Mouse (Mus musculus) macrophage (primary cell): ENCODE data around the gene Sltm. TPM values are rescaled to one million over a fixed set of nuclear protein-coding genes. Genes with fewer than 3 reads are reported as not detected.

ENCODE experiments used
- H3K27ac ChIP-seq: fragments of 350-480 bp; formaldehyde crosslinking; 2 replicates; pipeline ENCODE4 v1.9.0; 2021
- H3K36me3 ChIP-seq: fragments of 350-480 bp; formaldehyde crosslinking; 2 replicates; pipeline ENCODE4 v1.9.0; 2021; ENCODE audit errors: inconsistent target
- H3K4me3 ChIP-seq: fragments of 350-480 bp; formaldehyde crosslinking; 2 replicates; pipeline ENCODE4 v1.9.0; 2021; ENCODE audit errors: inconsistent target
- H3K79me2 ChIP-seq: fragments of 350-480 bp; formaldehyde crosslinking; 2 replicates; pipeline ENCODE4 v1.9.0; 2021; ENCODE audit errors: inconsistent target
- WGBS: methylation state at CpG from one replicate; pipeline ENCODE4 v1.1.7; 2026; ENCODE audit warnings: inconsistent platforms; ENCODE audit not compliant: missing documents; 5-methylcytosine and 5-hydroxymethylcytosine counted together
- polyA plus RNA-seq: library from polyadenylated mRNA; stranded (reverse); fragments of 250-400 nt; gene quantifications from 3 replicates; pipeline ENCODE4 v1.2.4, GENCODE M21; 2018; ENCODE audit warnings: inconsistent platforms

The Sltm gene
- polyA plus RNA-seq, 1 experiment from 2014 or later = 48.6 TPM

DNA sequence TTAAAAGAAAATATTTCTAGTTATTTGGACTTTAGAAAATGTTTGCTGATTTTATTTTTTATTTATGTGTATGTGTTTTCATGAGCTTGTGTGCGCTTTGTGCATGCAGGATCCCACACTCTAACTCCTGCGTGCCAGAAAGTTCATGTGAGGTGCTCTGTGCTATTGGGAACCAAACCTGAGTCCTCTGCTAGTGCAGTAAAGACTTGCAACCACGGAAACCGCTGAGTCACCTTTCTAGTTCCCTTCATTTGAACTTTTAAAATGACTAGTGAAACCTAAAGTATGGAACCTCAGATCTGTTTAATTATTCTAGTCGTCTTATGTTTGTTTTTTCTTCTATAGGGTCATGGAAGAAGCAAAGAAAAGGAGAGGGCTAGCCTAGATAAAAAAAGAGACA lies 38.4 kb downstream of the Sltm start:
- H3K79me2 ChIP-seq = no peaks in the 10 kb centered on the region
- WGBS = 23% methylated on average over 5 of the region's 5 CpGs
- H3K36me3 ChIP-seq = peaks cover 34% of the 10 kb centered on the region
- no peak overlapping the region for H3K27ac ChIP-seq
- H3K4me3 ChIP-seq = no peak overlapping the region

DNA sequence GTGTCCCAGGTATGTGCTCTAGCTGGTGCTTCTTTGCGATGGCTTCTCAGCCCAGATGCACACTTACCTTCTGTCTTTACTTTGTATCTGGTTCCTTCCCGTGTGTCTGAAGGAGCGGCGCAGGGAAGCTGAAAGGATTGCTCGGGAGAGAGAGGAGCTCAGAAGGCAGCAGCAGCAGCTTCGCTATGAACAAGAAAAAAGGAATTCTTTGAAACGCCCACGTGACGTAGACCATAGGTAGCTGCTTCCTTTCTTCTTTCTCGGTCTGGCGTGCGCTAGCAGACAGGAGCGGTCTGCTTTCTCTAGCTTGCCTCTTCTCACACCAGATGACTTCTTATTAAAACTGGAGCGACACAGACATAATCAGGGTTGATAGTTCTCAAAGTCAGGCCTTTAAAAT lies 42.1 kb downstream of the Sltm start:
- peaks cover 55% of the 10 kb centered on the region for H3K36me3 ChIP-seq
- peak overlapping the region; percentile 51 for H3K27ac ChIP-seq
- H3K4me3 ChIP-seq = no peak overlapping the region
- 81% methylated on average over 14 of the region's 14 CpGs for WGBS
- H3K79me2 ChIP-seq = no peaks in the 10 kb centered on the region

GRCm38 (mm10) chr9:70585172-70585571 lies 42.6 kb downstream of the Sltm start:
- Histone ChIP-seq H3K4me3 (no peak overlapping the region), H3K79me2 (no peaks in the 10 kb centered on the region), H3K27ac (peak overlapping the region; percentile 51), H3K36me3 (peaks cover 54% of the 10 kb centered on the region)
- WGBS = 3% methylated on average over 5 of the region's 5 CpGs

DNA sequence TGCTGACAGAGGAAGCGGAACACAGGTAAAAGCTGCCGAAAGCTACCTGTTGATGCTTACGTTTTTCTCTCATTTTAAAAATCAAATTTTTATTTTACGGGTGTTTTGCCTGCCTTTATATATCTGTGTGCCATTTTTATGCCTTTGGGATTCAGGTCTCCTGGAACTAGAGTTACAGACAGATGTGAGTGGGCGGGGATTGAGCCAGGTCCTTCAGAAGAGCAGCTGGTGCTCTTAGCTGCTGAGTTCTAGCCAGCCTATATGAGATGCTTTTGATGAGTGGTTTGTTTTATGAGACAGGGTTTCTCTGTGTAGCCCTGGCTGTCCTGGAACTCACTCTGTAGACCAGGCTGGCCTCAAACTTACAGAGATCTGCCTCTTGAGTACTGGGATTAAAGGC lies 44.6 kb downstream of the Sltm start:
- H3K4me3 ChIP-seq = no peak overlapping the region
- no peaks in the 10 kb centered on the region for H3K79me2 ChIP-seq
- 94% methylated on average over 5 of the region's 5 CpGs for WGBS
- peaks cover 46% of the 10 kb centered on the region for H3K36me3 ChIP-seq
- H3K27ac ChIP-seq = no peak overlapping the region

DNA sequence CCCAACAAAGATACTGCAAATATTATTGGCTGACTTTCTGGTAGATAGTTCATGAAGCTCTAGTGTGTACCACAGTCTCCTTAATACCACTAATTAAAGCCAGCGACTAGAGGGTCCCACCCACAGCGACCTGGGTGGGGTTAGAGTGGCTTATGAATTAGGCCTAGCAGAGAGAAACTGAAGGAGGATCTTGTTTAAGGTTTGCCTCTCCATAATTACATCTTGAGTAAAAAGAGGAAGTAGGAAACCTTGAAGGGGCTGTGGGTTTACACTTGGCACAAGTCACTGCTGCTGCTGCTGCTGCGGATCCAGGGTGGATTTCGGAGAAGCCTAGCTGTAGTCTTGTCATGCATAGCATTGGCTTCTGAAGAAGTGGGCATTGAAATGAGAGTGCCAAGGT lies 48.2 kb downstream of the Sltm start:
- Histone ChIP-seq H3K79me2 (no peaks in the 10 kb centered on the region), H3K27ac (no peak overlapping the region), H3K36me3 (peaks cover 58% of the 10 kb centered on the region), H3K4me3 (no peak overlapping the region)
- 6% methylated on average over 4 of the region's 4 CpGs for WGBS

DNA sequence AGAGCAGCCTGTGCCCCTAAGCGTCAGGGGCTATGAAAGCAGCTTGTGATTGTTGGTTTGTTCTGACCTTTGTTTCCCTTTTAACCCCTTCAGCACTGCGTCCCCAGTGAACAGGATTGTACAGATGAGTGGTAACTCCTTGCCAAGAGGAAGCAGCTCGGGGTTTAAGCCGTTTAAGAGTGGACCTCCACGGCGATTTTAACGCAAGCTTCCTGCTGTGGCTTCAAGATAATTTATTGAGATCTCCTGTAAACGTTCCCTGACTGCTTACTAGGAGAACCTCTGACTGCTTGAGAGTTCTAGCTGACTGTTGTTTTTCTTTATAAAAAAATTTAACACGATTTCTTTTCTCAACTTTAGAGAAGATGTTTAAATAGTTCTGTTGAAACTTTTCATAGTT lies 48.9 kb downstream of the Sltm start:
- Histone ChIP-seq H3K27ac (no peak overlapping the region), H3K4me3 (no peak overlapping the region), H3K79me2 (no peaks in the 10 kb centered on the region), H3K36me3 (peaks cover 52% of the 10 kb centered on the region)
- 23% methylated on average over 9 of the region's 9 CpGs for WGBS

GRCm38 (mm10) chr9:70598271-70598670 lies 55.7 kb downstream of the Sltm start:
- Histone ChIP-seq H3K4me3 (no peak overlapping the region), H3K79me2 (no peaks in the 10 kb centered on the region), H3K27ac (no peak overlapping the region), H3K36me3 (peaks cover 32% of the 10 kb centered on the region)
- 96% methylated on average over 2 of the region's 2 CpGs for WGBS

- Histone ChIP-seq H3K4me3 (no peak overlapping the region), H3K36me3 (peaks cover 63% of the 10 kb centered on the region), H3K79me2 (no peaks in the 10 kb centered on the region), H3K27ac (no peak overlapping the region)
- 94% methylated on average over 1 of the region's 1 CpGs for WGBS
These were observed 59.8 kb downstream of the Sltm start for GRCm38 (mm10) chr9:70602186-70602845.

DNA sequence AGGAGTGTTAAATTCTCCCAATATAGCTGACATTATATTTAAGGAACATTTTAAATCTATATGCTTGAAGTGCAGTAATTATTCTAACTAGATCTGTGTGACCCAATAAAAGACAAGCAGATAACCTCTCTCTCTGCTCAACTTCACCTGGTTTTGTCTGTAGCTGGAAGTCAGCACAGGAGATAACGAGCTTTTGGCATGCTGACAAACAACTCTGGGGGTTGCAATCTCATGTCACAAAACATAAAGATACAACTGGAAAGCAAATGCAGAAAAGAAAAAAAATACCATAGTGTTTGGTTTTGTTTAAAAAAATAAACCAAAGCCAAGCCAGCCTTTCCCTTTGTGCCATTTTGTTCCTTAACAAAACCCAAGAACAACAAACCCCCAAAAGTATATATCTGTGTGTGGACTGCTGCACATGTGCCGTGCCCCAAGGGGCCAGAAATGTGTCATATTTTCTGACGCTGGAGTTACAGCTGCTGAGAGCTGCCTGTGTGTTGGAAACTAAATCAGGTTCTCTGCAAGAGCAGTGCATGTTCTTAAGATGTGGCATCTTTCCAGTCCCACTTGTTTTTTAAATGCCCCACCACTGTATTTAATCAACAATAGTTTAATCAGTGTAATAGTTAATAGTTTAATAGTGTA lies 68.6 kb downstream of the Sltm start:
- Histone ChIP-seq H3K27ac (no peak overlapping the region), H3K36me3 (peaks cover 96% of the 10 kb centered on the region)
- 92% methylated on average over 3 of the region's 3 CpGs for WGBS

DNA sequence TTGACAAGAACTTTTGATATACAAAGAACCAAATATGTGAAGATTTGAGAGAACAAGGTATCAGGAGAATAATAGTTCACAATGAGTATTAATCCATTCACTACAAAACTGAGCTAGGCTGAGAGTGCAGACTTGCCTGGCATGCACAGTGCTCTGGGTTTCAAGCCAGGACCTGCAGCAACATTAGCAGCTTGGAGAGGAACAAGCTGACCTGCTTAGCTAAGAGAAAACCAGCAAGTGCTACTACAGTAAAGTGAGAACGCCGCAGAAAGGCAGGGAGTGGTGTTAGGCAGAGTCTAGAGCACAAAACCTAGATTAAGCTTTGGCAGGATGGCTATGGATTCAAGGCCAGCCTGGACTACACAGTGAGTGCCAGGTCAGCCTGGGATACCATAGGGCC lies 87.2 kb downstream of the Sltm start:
- Histone ChIP-seq H3K36me3 (peaks cover 49% of the 10 kb centered on the region), H3K27ac (no peak overlapping the region), H3K4me3 (no peak overlapping the region), H3K79me2 (peaks cover 36% of the 10 kb centered on the region)
- 100% methylated on average over 2 of the region's 2 CpGs for WGBS

More for the DNA sequence above, 68.6 kb downstream of the Sltm start:
- Histone ChIP-seq H3K4me3 (no peak overlapping the region), H3K79me2 (no peaks in the 10 kb centered on the region; the same call in 1 of the 2 replicates)

DNA sequence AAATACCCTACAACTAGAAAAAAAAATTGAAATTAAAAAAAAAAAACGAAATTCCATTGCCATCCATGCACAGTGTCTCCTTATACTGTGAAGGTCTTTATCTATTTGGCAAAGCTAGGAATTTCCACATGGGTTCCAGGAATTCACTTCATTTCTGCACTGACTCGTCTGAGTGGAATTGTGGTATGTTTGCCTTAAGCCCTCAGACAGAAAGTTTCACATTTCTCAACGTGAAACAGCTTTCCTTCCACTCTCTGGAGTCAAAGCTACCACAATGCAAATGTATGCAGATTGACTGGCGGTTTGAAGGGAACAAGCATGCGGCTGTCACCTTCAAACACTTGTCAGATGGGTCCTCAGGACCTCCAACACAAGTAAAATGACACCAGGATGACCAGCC lies 89.1 kb downstream of the Sltm start:
- no peak overlapping the region for H3K27ac ChIP-seq
- WGBS = 69% methylated on average over 5 of the region's 5 CpGs
- H3K4me3 ChIP-seq = no peak overlapping the region
- peaks cover 52% of the 10 kb centered on the region for H3K79me2 ChIP-seq
- H3K36me3 ChIP-seq = peaks cover 43% of the 10 kb centered on the region

GRCm38 (mm10) chr9:70636748-70637147 lies 94.2 kb downstream of the Sltm start:
- 90% methylated on average over 2 of the region's 2 CpGs for WGBS
- H3K79me2 ChIP-seq = peaks cover 82% of the 10 kb centered on the region
- no peak overlapping the region for H3K27ac ChIP-seq
- no peak overlapping the region for H3K4me3 ChIP-seq
- peaks cover 8% of the 10 kb centered on the region; the same call in 1 of the 2 replicates for H3K36me3 ChIP-seq

Other genes with a start within 250 kb of the Sltm start
- 0.67 to 9.2 TPM (median 4.5 TPM) in 3 replicates for gene Ccnb2, start 121.2 kb upstream of the Sltm start, polyA plus RNA-seq
- gene Rnf111, start 39.0 kb upstream of the Sltm start, polyA plus RNA-seq = 26.9 to 36.9 TPM (median 33.3 TPM) in 3 replicates
- gene Gm10642, start 113.5 kb downstream of the Sltm start, polyA plus RNA-seq = 0.23 to 2.5 TPM (median 0.62 TPM) in 3 replicates
- gene Mindy2, start 114.4 kb downstream of the Sltm start, polyA plus RNA-seq = 20.6 to 29.2 TPM (median 25.6 TPM) in 3 replicates
- gene Adam10, start 136.2 kb downstream of the Sltm start, polyA plus RNA-seq = 68.2 to 97.6 TPM (median 76.3 TPM) in 3 replicates